Mouse (Mus musculus): Measurements from ENCODE around the gene Serpina1b.
"Not testable (repeated sequence)": the region's sequence is repeated elsewhere in the genome, so short reads cannot be mapped to it uniquely, and the experiment has no call there.

- TF ChIP-seq CTCF (conservative IDR thresholded peaks at IDR 0.05; ENCODE audit: low read length); POU5F1 (IDR thresholded peaks at IDR 0.05; ENCODE audit: borderline replicate concordance, low read length): not testable (repeated sequence)
Measured at GRCm38 (mm10) chr12:103679853-103680252, 150.3 kb downstream of the Serpina1b start.

All from E14TG2a.4 (cell line).